Mouse (Mus musculus): ENCODE measurements around the gene Daam1.

Gene Daam1

GRCm38 (mm10) chr12:71863846-71864543 lies 33.1 kb downstream of the Daam1 start:
- DNase-seq (ENCODE audit: low spot score in 2 of 2), result no peak

GRCm38 (mm10) chr12:71864544-71864897 lies 33.6 kb downstream of the Daam1 start:
- DNase-seq (ENCODE audit: low spot score in 2 of 2), result no peak

- no peak for DNase-seq (ENCODE audit: low spot score in 2 of 2)
These were observed 35.1 kb downstream of the Daam1 start for GRCm38 (mm10) chr12:71865937-71866336.

GRCm38 (mm10) chr12:71867345-71868240 lies 36.7 kb downstream of the Daam1 start:
- DNase-seq (ENCODE audit: low spot score in 2 of 2), result no peak

DNA sequence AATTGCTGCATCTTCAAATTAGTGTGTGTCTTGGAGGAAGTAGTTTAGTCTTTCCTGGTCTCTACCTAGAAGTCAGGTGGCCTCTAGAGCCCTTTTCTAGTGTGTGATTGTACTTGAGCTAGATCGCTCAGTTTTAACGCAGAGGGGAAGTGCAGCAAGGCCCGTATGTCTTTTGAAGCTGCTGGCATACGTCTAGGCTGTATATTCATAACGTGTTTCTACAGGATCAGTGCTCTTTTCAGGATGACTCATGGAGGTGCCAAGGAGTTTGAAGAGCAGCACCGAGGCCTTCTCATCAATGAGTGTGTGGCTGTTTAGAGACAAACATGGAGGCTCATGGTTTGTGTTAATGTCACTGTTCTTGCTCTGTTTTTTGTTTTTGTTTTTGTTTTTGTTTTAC lies 39.8 kb downstream of the Daam1 start:
- DNase-seq (ENCODE audit: low spot score in 2 of 2), result no peak

GRCm38 (mm10) chr12:71872330-71872729 lies 41.5 kb downstream of the Daam1 start:
- no peak for DNase-seq (ENCODE audit: low spot score in 2 of 2)

DNA sequence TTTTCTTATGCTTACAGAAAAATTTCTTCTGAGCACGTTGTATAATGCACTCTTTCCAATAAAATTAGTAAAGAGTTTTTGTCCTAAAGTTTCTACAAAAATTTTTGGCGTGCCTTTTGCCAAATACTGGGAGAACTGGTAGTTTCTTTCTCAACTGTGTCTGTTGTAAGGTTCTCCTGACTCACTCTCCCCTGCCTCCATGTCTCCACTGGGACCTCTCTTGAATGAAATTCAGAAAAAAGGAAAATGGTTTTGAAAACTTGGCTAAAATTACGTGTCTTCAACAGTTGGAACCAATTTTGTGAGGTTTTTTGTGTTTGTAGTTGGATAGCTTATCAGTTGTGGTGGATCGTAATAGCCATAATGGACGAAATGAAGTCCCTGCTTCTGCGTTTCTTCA lies 43.7 kb downstream of the Daam1 start:
- no peak for DNase-seq (ENCODE audit: low spot score in 2 of 2)

DNA sequence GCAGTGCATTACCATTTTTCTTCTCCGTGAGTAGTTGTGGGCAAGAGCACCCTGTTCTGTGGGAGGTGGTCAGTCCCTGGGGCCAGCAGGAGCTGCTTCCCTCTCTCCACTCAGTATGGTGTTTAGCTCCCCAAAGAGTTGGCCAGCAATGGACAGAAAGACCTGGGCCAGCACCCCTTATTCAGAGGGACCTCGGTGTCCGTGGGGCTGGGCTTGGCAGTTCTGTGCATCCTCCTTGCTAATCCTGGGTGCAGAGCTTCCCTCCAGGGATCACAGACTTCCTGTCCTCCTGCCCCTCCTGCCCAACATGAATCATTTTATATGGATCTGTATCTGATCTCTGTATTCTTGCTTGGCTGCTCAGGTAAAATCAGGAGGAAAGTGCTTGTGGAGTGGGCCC lies 44.1 kb downstream of the Daam1 start:
- no peak for DNase-seq (ENCODE audit: low spot score in 2 of 2)

GRCm38 (mm10) chr12:71875761-71876489 lies 45.0 kb downstream of the Daam1 start:
- DNase-seq (ENCODE audit: low spot score in 2 of 2), result no peak

GRCm38 (mm10) chr12:71880987-71881386 lies 50.1 kb downstream of the Daam1 start:
- no peak for DNase-seq (ENCODE audit: low spot score in 2 of 2)

DNA sequence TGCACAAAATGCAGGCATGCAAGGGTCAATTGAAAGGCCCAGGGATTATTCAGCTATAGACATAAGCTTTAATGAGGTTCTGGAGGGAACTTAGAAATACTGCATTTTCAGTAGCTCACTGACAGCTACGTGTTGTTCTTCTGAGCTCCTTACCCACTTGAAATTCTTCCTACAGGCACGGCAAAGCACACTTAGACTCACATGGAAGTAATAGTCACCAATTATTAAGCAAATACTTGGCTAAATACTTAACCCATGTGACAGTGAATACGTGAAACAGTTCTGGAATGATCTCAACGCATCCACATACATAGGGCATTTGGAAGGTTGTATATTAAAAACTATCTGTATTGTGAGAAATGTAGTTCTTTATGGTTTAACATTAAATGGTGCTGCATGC lies 50.6 kb downstream of the Daam1 start:
- no peak for DNase-seq (ENCODE audit: low spot score in 2 of 2)

GRCm38 (mm10) chr12:71883066-71883711 lies 52.3 kb downstream of the Daam1 start:
- DNase-seq (ENCODE audit: low spot score in 2 of 2), result no peak

DNA sequence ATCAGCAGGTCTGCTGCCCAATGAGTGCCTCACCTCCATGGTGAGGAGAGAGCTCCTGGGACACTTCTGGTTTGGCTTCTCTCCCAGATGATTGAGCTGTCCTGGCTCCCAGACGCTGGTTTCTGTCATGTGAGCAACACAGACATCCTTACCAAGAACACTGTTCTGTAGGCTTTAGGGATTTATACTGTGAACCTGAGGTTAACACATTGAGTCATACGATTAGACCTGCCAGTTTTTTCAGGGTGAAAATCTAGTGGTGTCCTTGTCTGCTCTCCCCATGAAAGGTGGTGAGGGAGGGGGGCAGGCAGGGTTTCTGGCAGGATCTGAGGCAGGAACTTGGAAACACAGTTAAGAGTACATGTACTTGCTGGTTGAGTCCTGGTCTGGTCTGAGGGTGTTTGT lies 54.3 kb downstream of the Daam1 start:
- DNase-seq (ENCODE audit: low spot score in 2 of 2), result no peak

DNA sequence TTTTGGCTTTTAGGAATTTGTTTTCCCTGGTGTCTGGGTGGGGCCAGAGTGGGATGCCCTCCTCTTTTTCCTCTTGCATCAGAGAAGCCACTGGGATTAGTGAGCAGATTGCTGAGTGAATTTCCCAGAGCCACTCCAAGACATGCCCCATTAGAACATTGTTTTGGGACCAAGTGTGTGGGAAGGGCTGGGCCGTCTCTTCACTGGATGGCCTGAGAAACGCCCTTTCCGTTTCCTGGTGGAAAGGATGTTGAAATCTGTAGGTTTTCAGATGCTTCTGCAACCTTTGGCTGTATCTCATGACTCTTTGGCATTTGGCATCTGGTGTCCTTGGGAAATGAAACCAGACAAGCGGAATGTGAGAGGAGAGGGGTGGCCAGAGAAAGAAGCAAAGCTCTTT lies 54.8 kb downstream of the Daam1 start:
- no peak for DNase-seq (ENCODE audit: low spot score in 2 of 2)

DNA sequence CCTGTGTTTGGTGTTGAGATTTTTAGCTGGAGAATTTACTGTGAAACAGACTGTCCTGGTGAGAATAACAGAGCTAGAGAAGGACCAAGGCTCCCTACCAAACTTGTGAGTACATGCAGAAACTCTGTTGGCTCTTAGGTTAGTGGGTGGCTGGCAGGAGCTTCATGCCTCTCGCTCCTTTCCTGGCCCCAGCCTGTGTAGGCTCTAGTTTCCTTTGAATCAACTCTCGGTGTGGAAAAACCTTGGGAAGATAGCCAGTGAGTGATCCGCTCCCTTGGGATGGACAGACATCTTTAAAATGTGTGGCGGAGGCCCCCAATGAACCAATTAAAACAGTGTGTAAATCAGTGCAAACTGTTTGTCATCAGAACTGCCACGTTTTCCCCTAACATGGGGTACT lies 55.5 kb downstream of the Daam1 start:
- no peak for DNase-seq (ENCODE audit: low spot score in 2 of 2)

DNA sequence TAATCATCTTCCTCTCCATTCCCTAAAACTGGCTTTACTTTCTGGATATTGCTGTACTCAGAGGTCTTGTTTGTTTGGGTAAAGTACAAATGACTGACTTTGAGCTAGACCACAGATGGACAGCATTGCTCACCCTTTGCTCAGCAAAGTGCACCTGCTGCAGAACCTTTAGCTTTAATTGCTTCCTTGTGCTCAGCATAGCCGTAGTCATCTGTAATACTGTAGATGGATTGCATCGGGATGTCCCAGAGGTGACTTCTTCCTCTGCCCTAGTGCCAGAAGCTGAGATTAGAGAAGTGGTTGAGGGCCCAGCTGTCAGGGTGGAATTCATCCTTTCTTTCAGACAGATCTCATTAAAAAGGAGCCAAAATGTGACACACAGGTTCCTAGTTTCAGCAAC lies 56.1 kb downstream of the Daam1 start:
- DNase-seq (ENCODE audit: low spot score in 2 of 2), result no peak

DNA sequence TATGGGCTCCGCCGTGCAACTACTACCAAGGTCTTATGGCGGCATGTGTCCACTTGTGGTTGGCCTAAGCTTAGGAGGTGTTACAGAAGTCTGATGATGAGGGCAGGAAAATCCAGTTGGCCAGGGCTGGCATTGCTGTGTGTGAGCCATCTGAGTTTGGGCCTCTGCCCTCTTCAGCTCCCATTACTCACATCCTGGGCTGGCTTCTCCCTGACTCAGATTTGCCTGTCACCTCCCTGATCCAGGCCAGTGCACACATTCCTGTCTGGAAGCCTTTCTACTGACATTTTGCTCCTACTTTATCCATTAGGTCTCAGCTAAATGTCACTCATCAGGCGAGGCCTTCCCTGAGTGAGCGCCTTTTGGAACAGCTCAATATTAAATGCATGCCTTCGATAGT lies 57.5 kb downstream of the Daam1 start:
- no peak for DNase-seq (ENCODE audit: low spot score in 2 of 2)

GRCm38 (mm10) chr12:71889266-71889665 lies 58.4 kb downstream of the Daam1 start:
- no peak for DNase-seq (ENCODE audit: low spot score in 2 of 2)

- DNase-seq (ENCODE audit: low spot score in 2 of 2), result no peak
These were observed 59.4 kb downstream of the Daam1 start for GRCm38 (mm10) chr12:71890282-71890681.

DNA sequence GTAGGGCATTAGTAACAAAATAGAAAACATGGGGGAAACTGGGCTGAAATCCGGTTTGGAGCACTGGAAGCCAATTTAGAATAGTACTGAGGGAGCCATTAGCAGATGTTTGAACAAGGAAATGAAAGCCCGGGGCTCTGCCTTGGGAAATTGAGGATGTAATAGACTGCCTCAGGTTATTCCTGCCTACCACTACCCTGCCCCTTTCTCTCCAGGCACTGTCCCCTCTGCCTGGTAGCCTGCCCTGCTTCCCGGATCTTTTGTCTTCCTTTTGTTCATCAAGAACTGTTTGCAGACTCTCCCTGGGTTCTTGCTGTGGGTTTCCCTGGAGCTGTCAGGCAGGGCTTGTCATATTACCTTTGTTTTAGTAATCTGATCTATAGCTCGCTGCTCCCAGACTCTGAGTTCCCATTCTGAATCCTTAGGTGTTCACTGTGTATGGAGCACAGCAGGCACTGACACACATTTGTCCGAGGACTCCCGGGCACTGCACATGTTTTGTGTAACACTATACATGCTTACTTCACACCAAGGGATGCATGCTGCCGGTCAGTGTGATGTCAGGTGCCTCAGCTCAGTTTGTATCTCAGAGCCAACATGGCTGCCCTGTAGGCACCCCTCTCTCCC lies 61.0 kb downstream of the Daam1 start:
- no peak for DNase-seq (ENCODE audit: low spot score in 2 of 2)

DNA sequence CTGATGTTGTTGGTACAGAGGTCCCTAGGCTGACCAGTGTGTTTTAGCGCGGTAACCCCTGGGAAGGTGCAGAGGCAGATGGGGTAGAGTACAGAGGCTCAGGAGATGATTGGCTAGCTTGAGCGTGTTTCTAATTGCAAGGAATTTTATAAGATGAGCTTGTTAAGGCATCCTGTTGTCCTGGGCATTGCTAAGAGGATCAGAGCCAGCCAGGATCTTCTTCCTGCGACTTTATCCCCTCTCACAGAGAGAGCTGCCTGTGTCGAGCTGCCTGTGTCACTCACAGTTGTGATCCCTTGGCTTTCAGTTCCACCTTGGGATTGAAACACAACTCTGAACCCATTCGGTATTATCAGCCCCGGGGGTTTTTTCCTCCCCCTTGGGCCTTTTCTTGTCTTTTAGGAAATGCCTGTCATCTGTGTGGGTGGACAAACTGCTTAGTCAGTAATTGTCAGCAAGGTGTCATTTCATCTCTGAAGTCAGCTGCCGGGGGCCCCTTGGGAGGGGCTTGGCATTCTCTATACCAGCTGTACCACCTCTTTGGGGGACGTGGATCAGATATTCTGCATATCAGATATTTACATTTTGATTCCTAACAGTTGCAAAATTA lies 62.2 kb downstream of the Daam1 start:
- no peak for DNase-seq (ENCODE audit: low spot score in 2 of 2)
